Comparison of ENCODE assay signal across 14 mouse cellular contexts in the genomic region with DNA sequence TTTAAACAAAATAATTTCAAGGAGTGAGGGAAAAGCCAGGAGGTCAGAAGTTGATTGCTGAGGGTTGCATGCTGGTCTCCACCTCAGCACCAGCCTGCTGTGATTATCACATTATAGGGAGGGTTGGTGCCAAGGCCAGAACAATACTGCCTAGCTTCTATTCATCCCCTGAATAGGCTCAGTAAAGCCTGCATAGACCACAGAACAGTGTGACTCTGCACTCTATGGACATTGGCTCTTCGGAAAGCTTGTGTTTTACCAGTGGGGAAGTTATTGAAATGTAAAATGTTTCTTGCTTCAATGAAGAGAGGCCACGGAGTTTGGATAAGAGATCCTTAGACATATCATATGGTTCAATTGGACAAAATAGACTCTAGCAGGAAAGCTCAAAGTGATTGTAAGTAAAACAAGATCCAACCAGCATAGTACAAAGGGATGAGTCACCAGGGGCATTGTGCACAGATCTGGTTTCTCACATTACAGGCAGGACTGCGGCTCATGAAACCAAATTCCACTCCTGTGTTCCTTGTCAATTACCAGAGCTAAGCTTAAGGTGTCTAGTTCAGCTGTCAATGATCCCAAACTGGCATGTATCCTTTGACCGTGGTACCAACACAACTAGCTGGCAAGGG.
DNase-seq lines count a peak whose midpoint lies in the region; ATAC-seq lines count a peak whose summit lies in the region.
"Had no signal": no experiment of that assay in that cellular context is flagged by ENCODE, and none has a peak within 500 bp of the region (broad histone marks: within the 10 kb centered on the region; RNA-seq: fewer than 3 reads in every experiment).

No protein-coding gene starts in this region.

- DNase-seq in 416B (ENCODE audit: low read depth), result peak; percentile 55
- peak; percentile 57 for DNase-seq in NIH3T3 (ENCODE audit: low read depth)
- DNase-seq in forebrain, embryonic 11.5 days (ENCODE audit: low spot score), result no peak
- no peak for DNase-seq in hindbrain, embryonic 14.5 days (ENCODE audit: low spot score)
- DNase-seq in lung, postnatal 36 days, result no peak
- DNase-seq in gastrocnemius, adult 8-10 months (ENCODE audit: low spot score in 2 of 2), result no peak
- no peak for DNase-seq in right cerebral cortex, postnatal 10 days (ENCODE audit: low spot score in 2 of 2)
- DNase-seq: cerebellum, adult 18-20 months; heart, adult 18-20 months; kidney, adult 2 months; liver, embryonic 13.5 days; lung, postnatal 14 days; thymus, postnatal 36 days had no signal

- no peak overlapping the region for H3K9ac ChIP-seq in forebrain, embryonic 11.5 days (ENCODE audit: low read length)
- H3K9ac ChIP-seq in hindbrain, embryonic 14.5 days, result no peak overlapping the region
- H3K9ac ChIP-seq: embryonic facial prominence, embryonic 12.5 days; liver, embryonic 13.5 days had no signal

- ATAC-seq in forebrain, embryonic 11.5 days (replicated peaks; ENCODE audit: low FRiP score), result peak; percentile 88
- peak; percentile 62; the same call in 1 of the 2 replicates for ATAC-seq in hindbrain, embryonic 14.5 days (ENCODE audit: low FRiP score)

- no peak overlapping the region for H3K4me2 ChIP-seq in forebrain, embryonic 11.5 days (ENCODE audit: low read depth, low read length, severe bottlenecking)
- no peak overlapping the region for H3K4me2 ChIP-seq in hindbrain, embryonic 14.5 days (replicated peaks)
- H3K4me2 ChIP-seq: embryonic facial prominence, embryonic 12.5 days; liver, embryonic 13.5 days had no signal

- no peaks in the 10 kb centered on the region for H3K27me3 ChIP-seq in forebrain, embryonic 11.5 days (ENCODE audit: control insufficient read depth, insufficient read depth, low read length)
- H3K27me3 ChIP-seq in hindbrain, embryonic 14.5 days (ENCODE audit: control insufficient read depth, insufficient read depth, low read length), result no peaks in the 10 kb centered on the region
- H3K27me3 ChIP-seq: embryonic facial prominence, embryonic 12.5 days; liver, embryonic 13.5 days had no signal

- H3K4me3 ChIP-seq in forebrain, embryonic 11.5 days (ENCODE audit: low read depth, low read length), result no peak overlapping the region
- no peak overlapping the region for H3K4me3 ChIP-seq in hindbrain, embryonic 14.5 days (replicated peaks; ENCODE audit: low read length)
- H3K4me3 ChIP-seq: embryonic facial prominence, embryonic 12.5 days; liver, embryonic 13.5 days had no signal

- no peaks in the 10 kb centered on the region for H3K9me3 ChIP-seq in forebrain, embryonic 11.5 days (ENCODE audit: control insufficient read depth, low read length)
- H3K9me3 ChIP-seq in hindbrain, embryonic 14.5 days (ENCODE audit: control insufficient read depth, low read length), result no peaks in the 10 kb centered on the region
- H3K9me3 ChIP-seq: embryonic facial prominence, embryonic 12.5 days; liver, embryonic 13.5 days had no signal

- H3K4me1 ChIP-seq in forebrain, embryonic 11.5 days (replicated peaks; ENCODE audit: control insufficient read depth, insufficient read depth, low read length), result no peaks in the 10 kb centered on the region; the same call in 1 of the 2 replicates
- H3K4me1 ChIP-seq in hindbrain, embryonic 14.5 days (replicated peaks; ENCODE audit: control insufficient read depth, insufficient read depth, low read length), result no peaks in the 10 kb centered on the region
- H3K4me1 ChIP-seq: embryonic facial prominence, embryonic 12.5 days; liver, embryonic 13.5 days had no signal

- WGBS in forebrain, embryonic 11.5 days, result 21% methylated on average over 4 of the region's 4 CpGs
- 13% methylated on average over 4 of the region's 4 CpGs for WGBS in hindbrain, embryonic 14.5 days

- no peak overlapping the region for H3K27ac ChIP-seq in forebrain, embryonic 11.5 days (ENCODE audit: low read depth, low read length)
- no peak overlapping the region for H3K27ac ChIP-seq in hindbrain, embryonic 14.5 days
- H3K27ac ChIP-seq: embryonic facial prominence, embryonic 12.5 days; liver, embryonic 13.5 days had no signal

- H3K36me3 ChIP-seq in forebrain, embryonic 11.5 days (ENCODE audit: control insufficient read depth, insufficient read depth, low read length), result no peaks in the 10 kb centered on the region
- no peaks in the 10 kb centered on the region for H3K36me3 ChIP-seq in hindbrain, embryonic 14.5 days (replicated peaks; ENCODE audit: control insufficient read depth, insufficient read depth)
- H3K36me3 ChIP-seq: embryonic facial prominence, embryonic 12.5 days; liver, embryonic 13.5 days had no signal

Comparison
In these comparisons a context has a peak if more than half of its experiments do, and no peak if none do; other contexts are left out.
1. DNase-seq: peak in 416B (single experiment) and NIH3T3 (single experiment); none in forebrain, embryonic 11.5 days (single experiment), hindbrain, embryonic 14.5 days (single experiment), lung, postnatal 36 days (single experiment), gastrocnemius, adult 8-10 months (0 of 2) and right cerebral cortex, postnatal 10 days (0 of 2).